Mouse (Mus musculus): Measurements from ENCODE around the gene Adgrg3. TPM values are rescaled to one million over a fixed set of nuclear protein-coding genes. Genes with fewer than 3 reads are reported as not detected.

Gene Adgrg3
- polyA plus RNA-seq, 2 experiments, result 5.8 to 8.3 TPM

DNA sequence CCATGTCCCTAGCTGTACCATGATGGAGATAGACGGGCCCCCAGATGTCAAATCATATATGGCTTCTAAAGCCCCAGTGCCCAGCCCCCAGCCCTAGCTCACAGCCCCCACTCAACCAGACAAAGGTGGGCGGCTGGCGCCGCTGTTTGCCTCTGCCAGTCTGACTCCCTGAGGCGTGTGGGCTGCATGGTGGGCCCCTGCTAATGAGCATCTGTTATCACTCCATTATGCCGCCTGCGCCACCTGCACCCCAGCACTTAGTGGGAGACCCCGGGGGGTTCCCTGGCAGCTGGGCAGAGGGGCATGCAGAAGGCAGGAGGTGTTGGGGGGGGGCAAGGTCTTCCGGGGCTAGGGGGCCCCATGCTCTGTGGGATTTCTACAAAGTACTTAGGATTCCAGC lies 39.4 kb upstream of the Adgrg3 start:
- peaks cover 27 to 50% of the 10 kb centered on the region in 2 experiments for H3K4me1 ChIP-seq (replicated peaks; ENCODE audit: control insufficient read depth in 2 of 2, insufficient read depth in 2 of 2, low read length in 1 of 2)
- peak overlapping the region; percentile 14 to 46; a peak in 3 of 4 replicates for H3K4me3 ChIP-seq (ENCODE audit: insufficient read depth in 1 of 2, low read depth in 2 of 2, low read length in 2 of 2)
- no peak overlapping the region for H3K9ac ChIP-seq (replicated peaks)
- ATAC-seq (ENCODE audit: insufficient read depth) (no peak), DNase-seq (ENCODE audit: low read depth in 3 of 3, low spot score in 3 of 3) (no peak)
- no peaks in the 10 kb centered on the region for H3K27me3 ChIP-seq (ENCODE audit: control insufficient read depth, insufficient read depth, low read length)
- 31% methylated on average over 9 of the region's 9 CpGs for WGBS (ENCODE audit: insufficient replicate concordance)
- H3K36me3 ChIP-seq (replicated peaks; ENCODE audit: control insufficient read depth, insufficient read depth, low read depth), result no peaks in the 10 kb centered on the region
- no peaks in the 10 kb centered on the region for H3K9me3 ChIP-seq (ENCODE audit: control insufficient read depth, low read length)
- no peak overlapping the region for H3K27ac ChIP-seq
- TF ChIP-seq CTCF (IDR thresholded peaks at IDR 0.05; ENCODE audit: low read depth), result no peak
- no peak for TF ChIP-seq EP300 (IDR thresholded peaks at IDR 0.05; ENCODE audit: low read depth)
- H3K4me2 ChIP-seq (ENCODE audit: low read depth), result peak overlapping the region; percentile 69

DNA sequence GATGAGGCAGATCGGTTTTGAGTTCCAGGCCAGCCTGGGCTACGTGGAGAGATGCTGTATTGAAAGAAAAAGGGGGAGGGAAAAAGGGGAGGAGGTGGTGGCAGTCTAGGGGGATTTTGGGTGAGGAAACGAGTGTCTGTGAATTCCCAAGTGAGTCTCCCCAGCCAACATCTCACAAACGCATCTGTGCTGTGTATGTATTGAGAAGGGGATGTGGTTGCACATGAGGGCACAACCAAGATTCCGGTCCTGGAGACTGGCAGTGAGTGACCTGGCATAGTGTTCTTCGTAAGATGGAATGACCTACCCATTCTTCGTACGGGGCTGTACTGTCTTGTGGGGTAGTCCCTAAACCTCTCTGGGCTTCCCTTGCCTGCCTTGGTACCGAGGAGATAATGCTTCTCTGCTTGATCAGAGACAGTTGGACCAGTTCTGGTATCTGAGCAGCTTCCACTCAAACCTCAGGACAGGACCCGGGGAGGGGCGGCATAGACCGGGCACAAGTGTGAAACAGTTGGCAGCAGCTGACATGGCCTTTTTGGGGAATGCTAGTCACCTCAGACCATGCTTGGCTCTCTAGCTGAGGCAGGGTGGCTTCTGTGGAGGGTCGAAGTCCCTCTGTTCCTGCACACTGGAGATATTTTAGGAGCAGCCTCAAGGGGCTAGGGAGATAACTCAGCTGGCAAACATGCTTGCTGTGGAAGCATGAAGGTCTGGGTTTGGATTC lies 38.7 kb upstream of the Adgrg3 start:
- Histone ChIP-seq H3K4me3 (ENCODE audit: insufficient read depth in 1 of 2, low read depth in 2 of 2, low read length in 2 of 2) (peak overlapping the region; percentile 12 to 46; a peak in 3 of 4 replicates), H3K4me2 (ENCODE audit: low read depth) (peak overlapping the region; percentile 69), H3K9me3 (ENCODE audit: control insufficient read depth, low read length) (no peaks in the 10 kb centered on the region), H3K27ac (no peak overlapping the region), H3K36me3 (replicated peaks; ENCODE audit: control insufficient read depth, insufficient read depth, low read depth) (no peaks in the 10 kb centered on the region), H3K9ac (replicated peaks) (no peak overlapping the region; the same call in 1 of the 2 replicates), H3K4me1 (replicated peaks; ENCODE audit: control insufficient read depth in 2 of 2, insufficient read depth in 2 of 2, low read length in 1 of 2) (peaks cover 33 to 50% of the 10 kb centered on the region in 2 experiments), H3K27me3 (ENCODE audit: control insufficient read depth, insufficient read depth, low read length) (no peaks in the 10 kb centered on the region)
- ATAC-seq (ENCODE audit: insufficient read depth), result no peak
- WGBS (ENCODE audit: insufficient replicate concordance), result 30% methylated on average over 13 of the region's 13 CpGs
- TF ChIP-seq EP300 (IDR thresholded peaks at IDR 0.05; ENCODE audit: low read depth) (no peak), CTCF (IDR thresholded peaks at IDR 0.05; ENCODE audit: low read depth) (no peak)
- DNase-seq (ENCODE audit: low read depth in 3 of 3, low spot score in 3 of 3), result no peak

DNA sequence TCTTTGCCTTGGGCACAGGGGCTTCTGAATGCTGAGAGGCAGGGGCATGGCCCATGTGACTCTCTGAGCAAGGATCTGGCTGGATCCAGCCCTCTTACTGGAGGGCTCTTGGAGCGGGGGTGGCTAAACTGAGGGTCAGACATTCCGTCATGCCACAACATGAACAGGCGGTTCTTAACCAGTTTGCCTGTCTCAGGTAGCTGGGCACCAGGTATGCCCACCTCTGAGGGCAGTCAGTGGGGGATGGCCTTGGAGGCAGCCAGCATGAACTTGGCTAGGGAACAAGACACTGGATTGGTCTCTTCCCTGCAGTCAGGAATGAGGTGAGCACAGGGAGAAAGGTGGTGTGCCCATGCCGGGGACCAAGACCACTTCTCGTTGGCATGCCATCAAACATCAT lies 37.3 kb upstream of the Adgrg3 start:
- no peak for TF ChIP-seq EP300 (IDR thresholded peaks at IDR 0.05; ENCODE audit: low read depth)
- no peak for TF ChIP-seq CTCF (IDR thresholded peaks at IDR 0.05; ENCODE audit: low read depth)
- H3K36me3 ChIP-seq (replicated peaks; ENCODE audit: control insufficient read depth, insufficient read depth, low read depth), result no peaks in the 10 kb centered on the region
- DNase-seq (ENCODE audit: low read depth in 3 of 3, low spot score in 3 of 3) (no peak), ATAC-seq (ENCODE audit: insufficient read depth) (no peak)
- WGBS (ENCODE audit: insufficient replicate concordance), result 74% methylated on average over 5 of the region's 5 CpGs
- no peak overlapping the region for H3K4me3 ChIP-seq (ENCODE audit: insufficient read depth in 1 of 2, low read depth in 2 of 2, low read length in 2 of 2)
- peaks cover 36 to 43% of the 10 kb centered on the region in 2 experiments for H3K4me1 ChIP-seq (replicated peaks; ENCODE audit: control insufficient read depth in 2 of 2, insufficient read depth in 2 of 2, low read length in 1 of 2)
- H3K9me3 ChIP-seq (ENCODE audit: control insufficient read depth, low read length), result no peaks in the 10 kb centered on the region
- no peak overlapping the region for H3K27ac ChIP-seq
- no peaks in the 10 kb centered on the region for H3K27me3 ChIP-seq (ENCODE audit: control insufficient read depth, insufficient read depth, low read length)
- no peak overlapping the region for H3K4me2 ChIP-seq (ENCODE audit: low read depth)
- H3K9ac ChIP-seq (replicated peaks), result no peak overlapping the region

DNA sequence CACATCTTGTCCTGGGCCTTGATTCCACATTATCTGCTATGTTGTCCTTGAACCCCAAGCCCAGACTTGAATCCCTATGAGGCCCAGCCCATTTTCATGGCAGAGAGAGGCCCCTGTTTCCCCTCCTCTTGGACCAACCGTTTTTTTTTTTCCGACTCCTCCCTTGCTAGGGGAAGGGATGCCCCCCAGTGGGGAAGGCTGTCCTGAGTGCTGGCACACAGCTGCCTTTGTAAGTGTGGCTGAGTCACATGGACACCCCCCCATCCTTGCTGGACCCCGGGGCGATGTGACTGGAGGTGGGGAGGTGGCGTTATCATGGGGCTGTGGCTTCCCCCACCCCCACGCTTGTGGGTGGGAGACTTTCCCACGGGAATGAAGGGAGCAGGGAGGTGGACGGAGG lies 36.5 kb upstream of the Adgrg3 start:
- 25% methylated on average over 8 of the region's 8 CpGs for WGBS (ENCODE audit: insufficient replicate concordance)
- Histone ChIP-seq H3K4me1 (replicated peaks; ENCODE audit: control insufficient read depth in 2 of 2, insufficient read depth in 2 of 2, low read length in 1 of 2) (peaks cover 32 to 37% of the 10 kb centered on the region in 2 experiments), H3K36me3 (replicated peaks; ENCODE audit: control insufficient read depth, insufficient read depth, low read depth) (no peaks in the 10 kb centered on the region), H3K9me3 (ENCODE audit: control insufficient read depth, low read length) (no peaks in the 10 kb centered on the region), H3K9ac (replicated peaks) (no peak overlapping the region), H3K27ac (no peak overlapping the region), H3K4me3 (ENCODE audit: insufficient read depth in 1 of 2, low read depth in 2 of 2, low read length in 2 of 2) (no peak overlapping the region), H3K4me2 (ENCODE audit: low read depth) (no peak overlapping the region), H3K27me3 (ENCODE audit: control insufficient read depth, insufficient read depth, low read length) (no peaks in the 10 kb centered on the region)
- ATAC-seq (ENCODE audit: insufficient read depth) (no peak), DNase-seq (ENCODE audit: low read depth in 3 of 3, low spot score in 3 of 3) (no peak)
- TF ChIP-seq CTCF (IDR thresholded peaks at IDR 0.05; ENCODE audit: low read depth) (peak; percentile 17; the same call in 1 of the 2 replicates), EP300 (IDR thresholded peaks at IDR 0.05; ENCODE audit: low read depth) (no peak)

DNA sequence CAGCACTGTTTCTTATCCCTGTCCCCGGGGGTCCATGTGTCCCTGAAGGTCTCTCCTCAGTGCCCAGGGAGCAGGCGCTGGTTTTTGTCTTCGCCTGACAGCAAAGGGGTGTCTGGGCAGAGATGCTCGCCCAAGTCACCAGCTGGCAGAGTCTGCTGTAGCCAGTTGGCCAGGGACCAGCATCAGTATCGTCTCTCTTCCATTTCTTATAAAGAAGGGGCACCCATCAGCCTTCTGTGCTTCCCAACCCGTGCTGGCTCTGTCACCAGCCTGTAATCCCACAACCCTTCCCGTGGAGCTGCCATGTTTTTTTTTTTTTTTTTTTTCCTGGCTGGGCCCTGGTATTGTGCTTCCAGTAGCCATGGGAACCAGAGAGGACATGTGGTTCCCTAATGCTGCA lies 35.6 kb upstream of the Adgrg3 start:
- Histone ChIP-seq H3K9me3 (ENCODE audit: control insufficient read depth, low read length) (no peaks in the 10 kb centered on the region), H3K4me1 (replicated peaks; ENCODE audit: control insufficient read depth in 2 of 2, insufficient read depth in 2 of 2, low read length in 1 of 2) (peaks cover 32 to 34% of the 10 kb centered on the region in 2 experiments), H3K27me3 (ENCODE audit: control insufficient read depth, insufficient read depth, low read length) (no peaks in the 10 kb centered on the region), H3K4me3 (ENCODE audit: insufficient read depth in 1 of 2, low read depth in 2 of 2, low read length in 2 of 2) (no peak overlapping the region), H3K36me3 (replicated peaks; ENCODE audit: control insufficient read depth, insufficient read depth, low read depth) (no peaks in the 10 kb centered on the region), H3K27ac (no peak overlapping the region), H3K4me2 (ENCODE audit: low read depth) (no peak overlapping the region), H3K9ac (replicated peaks) (no peak overlapping the region)
- ATAC-seq (ENCODE audit: insufficient read depth) (no peak), DNase-seq (ENCODE audit: low read depth in 3 of 3, low spot score in 3 of 3) (no peak)
- TF ChIP-seq CTCF (IDR thresholded peaks at IDR 0.05; ENCODE audit: low read depth) (no peak), EP300 (IDR thresholded peaks at IDR 0.05; ENCODE audit: low read depth) (no peak)
- WGBS (ENCODE audit: insufficient replicate concordance), result 67% methylated on average over 7 of the region's 7 CpGs
